Mouse (Mus musculus): Measurements from ENCODE around the gene Capzb. TPM values are rescaled to one million over a fixed set of nuclear protein-coding genes. Genes with fewer than 3 reads are reported as not detected.

Gene Capzb
- total RNA-seq (2014; rRNA removed) (84.0 and 108 TPM in 2 replicates), polyA plus RNA-seq (2015; fragmentation: Nextera tagmentation; extraction: Ambion mirVana) (308 and 309 TPM in 2 replicates)

GRCm38 (mm10) chr4:139192499-139193175 lies at the start of gene Capzb:
Gene Capzb (plus strand): TSS chr4:139192899.
- Histone ChIP-seq H3K9me3 (ENCODE audit: low read length) (no peaks in the 10 kb centered on the region), H3K9ac (replicated peaks; ENCODE audit: low read length, poor library complexity, severe bottlenecking) (peak within 1 kb of the TSS; percentile 90), H3K4me2 (ENCODE audit: low read depth, low read length, poor library complexity, severe bottlenecking) (peak within 1 kb of the TSS; percentile 98), H3K27ac (ENCODE audit: low read depth, low read length) (peak within 1 kb of the TSS; percentile 91), H3K4me3 (ENCODE audit: low read depth, low read length) (peak within 1 kb of the TSS; percentile 96), H3K36me3 (ENCODE audit: insufficient read depth, low read length) (no peaks in the 10 kb centered on the region), H3K4me1 (ENCODE audit: insufficient read depth, low read length) (peaks cover 16% of the 10 kb centered on the region), H3K27me3 (ENCODE audit: insufficient read depth, low read length) (no peaks in the 10 kb centered on the region)
- under 1% methylated on average over 59 of the region's 69 CpGs for WGBS
- peak; percentile 96 for ATAC-seq (ENCODE audit: low FRiP score)
- no peak for TF ChIP-seq CTCF (IDR thresholded peaks at IDR 0.05)
- DNase-seq (ENCODE audit: low spot score): peak; percentile 98

- Histone ChIP-seq H3K27me3 (ENCODE audit: insufficient read depth, low read length) (no peaks in the 10 kb centered on the region), H3K4me1 (ENCODE audit: insufficient read depth, low read length) (no peaks in the 10 kb centered on the region), H3K9ac (replicated peaks; ENCODE audit: low read length, poor library complexity, severe bottlenecking) (0 out of 2 replicates have a peak overlapping the region, but pooled peaks have one; percentile 24), H3K9me3 (ENCODE audit: low read length) (peaks cover 5% of the 10 kb centered on the region; the same call in 1 of the 2 replicates), H3K4me2 (ENCODE audit: low read depth, low read length, poor library complexity, severe bottlenecking) (peak overlapping the region; percentile 29), H3K36me3 (ENCODE audit: insufficient read depth, low read length) (no peaks in the 10 kb centered on the region), H3K4me3 (ENCODE audit: low read depth, low read length) (0 out of 2 replicates have a peak overlapping the region, but pooled peaks have one; percentile 15), H3K27ac (ENCODE audit: low read depth, low read length) (no peak overlapping the region)
- DNase-seq (ENCODE audit: low spot score): peak; percentile 22
- no peak for TF ChIP-seq CTCF (IDR thresholded peaks at IDR 0.05)
- ATAC-seq (ENCODE audit: low FRiP score): no peak
- 21% methylated on average over 9 of the region's 9 CpGs for WGBS
Measured at GRCm38 (mm10) chr4:139142985-139143384, 49.7 kb upstream of the Capzb start.

- H3K36me3 ChIP-seq (ENCODE audit: insufficient read depth, low read length): no peaks in the 10 kb centered on the region
- peaks cover 13% of the 10 kb centered on the region; the same call in 1 of the 2 replicates for H3K9me3 ChIP-seq (ENCODE audit: low read length)
- H3K4me1 ChIP-seq (ENCODE audit: insufficient read depth, low read length): no peaks in the 10 kb centered on the region
- no peak overlapping the region for H3K9ac ChIP-seq (replicated peaks; ENCODE audit: low read length, poor library complexity, severe bottlenecking)
- H3K4me2 ChIP-seq (ENCODE audit: low read depth, low read length, poor library complexity, severe bottlenecking): no peak overlapping the region
- 78% methylated on average over 4 of the region's 4 CpGs for WGBS
- no peak for TF ChIP-seq CTCF (IDR thresholded peaks at IDR 0.05)
- no peak overlapping the region for H3K4me3 ChIP-seq (ENCODE audit: low read depth, low read length)
- ATAC-seq (ENCODE audit: low FRiP score): no peak
- peak; percentile 20 for DNase-seq (ENCODE audit: low spot score)
- no peak overlapping the region for H3K27ac ChIP-seq (ENCODE audit: low read depth, low read length)
- H3K27me3 ChIP-seq (ENCODE audit: insufficient read depth, low read length): no peaks in the 10 kb centered on the region
Measured at GRCm38 (mm10) chr4:139144577-139144976, 48.1 kb upstream of the Capzb start.

GRCm38 (mm10) chr4:139145156-139145555 lies 47.5 kb upstream of the Capzb start:
- no peak for ATAC-seq (ENCODE audit: low FRiP score)
- H3K9ac ChIP-seq (replicated peaks; ENCODE audit: low read length, poor library complexity, severe bottlenecking): no peak overlapping the region
- WGBS: 94% methylated on average over 11 of the region's 11 CpGs
- H3K9me3 ChIP-seq (ENCODE audit: low read length): peaks cover 13% of the 10 kb centered on the region; the same call in 1 of the 2 replicates
- no peaks in the 10 kb centered on the region for H3K36me3 ChIP-seq (ENCODE audit: insufficient read depth, low read length)
- H3K4me1 ChIP-seq (ENCODE audit: insufficient read depth, low read length): no peaks in the 10 kb centered on the region
- H3K4me3 ChIP-seq (ENCODE audit: low read depth, low read length): no peak overlapping the region
- peak; percentile 60 for TF ChIP-seq CTCF (IDR thresholded peaks at IDR 0.05)
- no peak overlapping the region for H3K4me2 ChIP-seq (ENCODE audit: low read depth, low read length, poor library complexity, severe bottlenecking)
- no peak overlapping the region for H3K27ac ChIP-seq (ENCODE audit: low read depth, low read length)
- DNase-seq (ENCODE audit: low spot score): no peak
- H3K27me3 ChIP-seq (ENCODE audit: insufficient read depth, low read length): no peaks in the 10 kb centered on the region

- peaks cover 13% of the 10 kb centered on the region; the same call in 1 of the 2 replicates for H3K9me3 ChIP-seq (ENCODE audit: low read length)
- no peak overlapping the region for H3K9ac ChIP-seq (replicated peaks; ENCODE audit: low read length, poor library complexity, severe bottlenecking)
- H3K27ac ChIP-seq (ENCODE audit: low read depth, low read length): no peak overlapping the region
- TF ChIP-seq CTCF (IDR thresholded peaks at IDR 0.05): no peak
- H3K4me1 ChIP-seq (ENCODE audit: insufficient read depth, low read length): no peaks in the 10 kb centered on the region
- no peak overlapping the region for H3K4me3 ChIP-seq (ENCODE audit: low read depth, low read length)
- 83% methylated on average over 5 of the region's 5 CpGs for WGBS
- H3K4me2 ChIP-seq (ENCODE audit: low read depth, low read length, poor library complexity, severe bottlenecking): no peak overlapping the region
- H3K36me3 ChIP-seq (ENCODE audit: insufficient read depth, low read length): no peaks in the 10 kb centered on the region
- DNase-seq (ENCODE audit: low spot score) (no peak), ATAC-seq (ENCODE audit: low FRiP score) (no peak)
- no peaks in the 10 kb centered on the region for H3K27me3 ChIP-seq (ENCODE audit: insufficient read depth, low read length)
Measured at GRCm38 (mm10) chr4:139146760-139147159, 45.9 kb upstream of the Capzb start.

GRCm38 (mm10) chr4:139151370-139151769 lies 41.3 kb upstream of the Capzb start:
- 73% methylated on average over 6 of the region's 6 CpGs for WGBS
- H3K27me3 ChIP-seq (ENCODE audit: insufficient read depth, low read length): no peaks in the 10 kb centered on the region
- no peak overlapping the region for H3K27ac ChIP-seq (ENCODE audit: low read depth, low read length)

More at GRCm38 (mm10) chr4:139151370-139151769, 41.3 kb upstream of the Capzb start:
- Histone ChIP-seq H3K4me1 (ENCODE audit: insufficient read depth, low read length) (no peaks in the 10 kb centered on the region), H3K36me3 (ENCODE audit: insufficient read depth, low read length) (no peaks in the 10 kb centered on the region), H3K4me2 (ENCODE audit: low read depth, low read length, poor library complexity, severe bottlenecking) (no peak overlapping the region), H3K4me3 (ENCODE audit: low read depth, low read length) (no peak overlapping the region), H3K9me3 (ENCODE audit: low read length) (peaks cover 13% of the 10 kb centered on the region; the same call in 1 of the 2 replicates), H3K9ac (replicated peaks; ENCODE audit: low read length, poor library complexity, severe bottlenecking) (no peak overlapping the region)
- peak; percentile 16; the same call in 1 of the 2 replicates for TF ChIP-seq CTCF (IDR thresholded peaks at IDR 0.05)
- DNase-seq (ENCODE audit: low spot score) (no peak), ATAC-seq (ENCODE audit: low FRiP score) (no peak)

Measured in midbrain, postnatal 0 days (tissue).